Mouse (Mus musculus): Measurements from ENCODE around the gene Ust.
A peak's percentile ranks its signal among the peaks of the same experiment; 100 is the strongest.

- TF ChIP-seq POLR2A (IDR thresholded peaks at IDR 0.05; ENCODE audit: low read depth, low read length) (no peak), CTCF (conservative IDR thresholded peaks at IDR 0.05 in 1 of 2, IDR thresholded peaks at IDR 0.05 in 1 of 2; ENCODE audit: low read depth in 2 of 2, low read length in 2 of 2) (peak; percentile 81 to 95), ZKSCAN1 (IDR thresholded peaks at IDR 0.05; ENCODE audit: borderline replicate concordance, low read depth, low read length) (no peak), TBP (conservative IDR thresholded peaks at IDR 0.05; ENCODE audit: low read depth, low read length) (no peak), MAFK (IDR thresholded peaks at IDR 0.05; ENCODE audit: insufficient replicate concordance, low read length) (no peak), HCFC1 (IDR thresholded peaks at IDR 0.05; ENCODE audit: low read depth, low read length) (no peak), MXI1 (IDR thresholded peaks at IDR 0.05; ENCODE audit: low read depth, low read length) (no peak), ZMIZ1 (IDR thresholded peaks at IDR 0.05; ENCODE audit: low read depth, low read length) (no peak), MAZ (IDR thresholded peaks at IDR 0.05; ENCODE audit: low read depth, low read length) (no peak), RAD21 (IDR thresholded peaks at IDR 0.05; ENCODE audit: low read depth, low read length) (peak; percentile 98), EP300 (IDR thresholded peaks at IDR 0.05; ENCODE audit: low read length) (no peak), NRF1 (IDR thresholded peaks at IDR 0.05; ENCODE audit: low read depth, low read length) (no peak)
These were observed 278.4 kb downstream of the Ust start for GRCm38 (mm10) chr10:8240242-8240641.

Measured in CH12.LX (cell line).